17 mouse cellular contexts compared by ENCODE assay signal in the genomic region with DNA sequence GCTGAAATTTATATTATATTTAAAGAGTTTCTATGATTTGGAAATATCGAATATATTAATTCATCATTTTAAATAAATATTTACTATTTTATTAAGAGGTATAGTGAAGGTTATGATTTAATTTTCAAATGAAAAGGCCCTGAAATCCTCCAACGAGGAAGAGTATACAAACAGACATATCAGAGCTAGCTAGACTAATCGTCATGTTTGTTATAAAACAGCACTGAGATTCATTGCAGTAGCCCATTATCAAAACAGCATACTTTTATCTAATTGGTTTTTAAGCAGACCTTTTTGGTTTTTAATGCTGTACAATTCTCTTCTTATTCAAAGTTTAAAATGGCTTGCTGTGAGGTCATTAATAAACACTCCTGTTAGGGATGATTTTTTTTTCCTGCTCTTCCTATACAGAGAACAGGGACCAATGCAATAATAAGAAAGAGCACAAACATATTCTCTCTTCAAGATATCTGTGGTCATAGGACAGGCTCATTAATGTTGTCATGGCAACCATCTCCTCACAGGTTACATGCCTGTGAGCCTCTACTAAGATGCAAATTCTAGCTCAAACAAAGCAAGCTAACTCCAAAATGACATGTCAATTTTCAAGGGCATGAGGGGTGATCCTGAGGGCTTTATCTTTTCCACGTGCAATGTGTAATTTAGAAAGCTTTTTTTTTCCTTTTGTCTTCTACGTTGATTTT.
DNase-seq lines count a peak whose midpoint lies in the region; ATAC-seq and TF ChIP-seq lines count a peak whose summit lies in the region.
"Had no signal": no experiment of that assay in that cellular context is flagged by ENCODE, and none has a peak within 500 bp of the region (broad histone marks: within the 10 kb centered on the region; RNA-seq: fewer than 3 reads in every experiment).

No protein-coding gene starts in this region.

- H3K4me2 ChIP-seq in forebrain, embryonic 11.5 days (ENCODE audit: low read depth, low read length, severe bottlenecking): no peak overlapping the region
- H3K4me2 ChIP-seq in hindbrain, embryonic 14.5 days (replicated peaks): no peak overlapping the region
- no peak overlapping the region for H3K4me2 ChIP-seq in midbrain, embryonic 16.5 days (ENCODE audit: low read length)
- H3K4me2 ChIP-seq: heart, embryonic 12.5 days; limb, embryonic 12.5 days; liver, embryonic 15.5 days had no signal

- intact Hi-C loops in heart, postnatal 10 days (cut with DNase I): no loop called here

- 61% methylated on average over 5 of the region's 5 CpGs for whole genome bisulfite sequencing in forebrain, embryonic 11.5 days
- WGBS in forebrain, embryonic 10.5 days: 75% methylated on average over 5 of the region's 5 CpGs
- 49% methylated on average over 5 of the region's 5 CpGs for WGBS in hindbrain, embryonic 14.5 days
- 43% methylated on average over 5 of the region's 5 CpGs for WGBS in midbrain, embryonic 16.5 days
- 88% methylated on average over 5 of the region's 5 CpGs for WGBS in thymus, adult 2 months

- H3K27me3 ChIP-seq in forebrain, embryonic 11.5 days (ENCODE audit: control insufficient read depth, insufficient read depth, low read length): no peaks in the 10 kb centered on the region
- H3K27me3 ChIP-seq in forebrain, embryonic 10.5 days (ENCODE audit: poor library complexity, severe bottlenecking): no peaks in the 10 kb centered on the region
- H3K27me3 ChIP-seq in hindbrain, embryonic 14.5 days (ENCODE audit: control insufficient read depth, insufficient read depth, low read length): no peaks in the 10 kb centered on the region
- no peaks in the 10 kb centered on the region for H3K27me3 ChIP-seq in midbrain, embryonic 16.5 days (ENCODE audit: control insufficient read depth, insufficient read depth, low read depth, low read length)
- no peaks in the 10 kb centered on the region for H3K27me3 ChIP-seq in thymus, adult 2 months (ENCODE audit: control insufficient read depth, insufficient read depth, low read length)
- H3K27me3 ChIP-seq: heart, embryonic 12.5 days; limb, embryonic 12.5 days; liver, embryonic 15.5 days; Patski had no signal

- no peak for TF ChIP-seq POLR2A in thymus, adult 2 months (IDR thresholded peaks at IDR 0.05; ENCODE audit: control insufficient read depth, extremely low read depth, insufficient read depth, low read length, poor library complexity)

- H3K9ac ChIP-seq in forebrain, embryonic 11.5 days (ENCODE audit: low read length): no peak overlapping the region
- H3K9ac ChIP-seq in hindbrain, embryonic 14.5 days: no peak overlapping the region
- no peak overlapping the region for H3K9ac ChIP-seq in midbrain, embryonic 16.5 days (ENCODE audit: low read depth, low read length)
- H3K9ac ChIP-seq: heart, embryonic 12.5 days; limb, embryonic 12.5 days; liver, embryonic 15.5 days had no signal

- H3K36me3 ChIP-seq in forebrain, embryonic 11.5 days (ENCODE audit: control insufficient read depth, insufficient read depth, low read length): no peaks in the 10 kb centered on the region
- H3K36me3 ChIP-seq in forebrain, embryonic 10.5 days (replicated peaks): no peaks in the 10 kb centered on the region
- H3K36me3 ChIP-seq in hindbrain, embryonic 14.5 days (replicated peaks; ENCODE audit: control insufficient read depth, insufficient read depth): no peaks in the 10 kb centered on the region
- no peaks in the 10 kb centered on the region for H3K36me3 ChIP-seq in midbrain, embryonic 16.5 days (ENCODE audit: control insufficient read depth, insufficient read depth, low read length)
- no peaks in the 10 kb centered on the region for H3K36me3 ChIP-seq in thymus, adult 2 months (ENCODE audit: control insufficient read depth, insufficient read depth, low read length)
- H3K36me3 ChIP-seq: heart, embryonic 12.5 days; limb, embryonic 12.5 days; liver, embryonic 15.5 days had no signal

- ATAC-seq in forebrain, embryonic 11.5 days (replicated peaks; ENCODE audit: low FRiP score): peak; percentile 72
- peak; percentile 87 for ATAC-seq in hindbrain, embryonic 14.5 days (ENCODE audit: low FRiP score)
- peak; percentile 95 for ATAC-seq in midbrain, embryonic 16.5 days
- ATAC-seq in frontal cortex, adult (ENCODE audit: low TSS enrichment): no peak
- ATAC-seq: Patski had no signal

- no peak overlapping the region for H3K27ac ChIP-seq in forebrain, embryonic 11.5 days (ENCODE audit: low read depth, low read length)
- H3K27ac ChIP-seq in forebrain, embryonic 10.5 days: no peak overlapping the region
- H3K27ac ChIP-seq in hindbrain, embryonic 14.5 days: peak overlapping the region; percentile 72
- H3K27ac ChIP-seq in midbrain, embryonic 16.5 days (ENCODE audit: low read length): peak overlapping the region; percentile 55
- H3K27ac ChIP-seq in thymus, adult 2 months (ENCODE audit: control insufficient read depth, insufficient read depth, low read length): no peak overlapping the region
- H3K27ac ChIP-seq: limb, embryonic 12.5 days; liver, embryonic 15.5 days had no signal

- no peaks in the 10 kb centered on the region for H3K4me1 ChIP-seq in forebrain, embryonic 11.5 days (replicated peaks; ENCODE audit: control insufficient read depth, insufficient read depth, low read length)
- H3K4me1 ChIP-seq in forebrain, embryonic 10.5 days: peaks cover 6% of the 10 kb centered on the region; the same call in 1 of the 2 replicates
- H3K4me1 ChIP-seq in hindbrain, embryonic 14.5 days (replicated peaks; ENCODE audit: control insufficient read depth, insufficient read depth, low read length): no peaks in the 10 kb centered on the region; the same call in 1 of the 2 replicates
- peaks cover 7% of the 10 kb centered on the region; the same call in 1 of the 2 replicates for H3K4me1 ChIP-seq in midbrain, embryonic 16.5 days (ENCODE audit: control insufficient read depth, insufficient read depth, low read length)
- H3K4me1 ChIP-seq in thymus, adult 2 months (replicated peaks; ENCODE audit: control insufficient read depth, insufficient read depth, low read length): no peaks in the 10 kb centered on the region
- H3K4me1 ChIP-seq: heart, embryonic 12.5 days; limb, embryonic 12.5 days; liver, embryonic 15.5 days had no signal

- no peaks in the 10 kb centered on the region for H3K9me3 ChIP-seq in forebrain, embryonic 11.5 days (ENCODE audit: control insufficient read depth, low read length)
- H3K9me3 ChIP-seq in forebrain, embryonic 10.5 days: no peaks in the 10 kb centered on the region
- no peaks in the 10 kb centered on the region for H3K9me3 ChIP-seq in hindbrain, embryonic 14.5 days (ENCODE audit: control insufficient read depth, low read length)
- H3K9me3 ChIP-seq in midbrain, embryonic 16.5 days (replicated peaks; ENCODE audit: control insufficient read depth, low read length, poor library complexity, severe bottlenecking): no peaks in the 10 kb centered on the region
- H3K9me3 ChIP-seq: heart, embryonic 12.5 days; limb, embryonic 12.5 days; liver, embryonic 15.5 days had no signal

- no peak for TF ChIP-seq CTCF in thymus, adult 2 months (IDR thresholded peaks at IDR 0.05; ENCODE audit: borderline replicate concordance, control insufficient read depth, extremely low read depth, insufficient read depth, low read length, poor library complexity)

- DNase-seq in forebrain, embryonic 11.5 days (ENCODE audit: low spot score): no peak
- DNase-seq in forebrain, embryonic 10.5 days (ENCODE audit: extremely low spot score, low spot score): no peak
- peak; percentile 1 for DNase-seq in embryo, embryonic 9.5 days (ENCODE audit: extremely low spot score)
- peak; percentile 69 for DNase-seq in hindbrain, embryonic 14.5 days (ENCODE audit: low spot score)
- DNase-seq in thymus, adult 2 months: no peak
- DNase-seq in heart, postnatal 10 days: no peak
- DNase-seq: cerebellum, adult 18-20 months; heart, postnatal 4 days; kidney, adult 8-10 months; lung, postnatal 10 days; right cerebral cortex, postnatal 25 days had no signal

- no peak overlapping the region for H3K4me3 ChIP-seq in forebrain, embryonic 11.5 days (ENCODE audit: low read depth, low read length)
- H3K4me3 ChIP-seq in forebrain, embryonic 10.5 days: no peak overlapping the region
- H3K4me3 ChIP-seq in hindbrain, embryonic 14.5 days (replicated peaks; ENCODE audit: low read length): no peak overlapping the region
- no peak overlapping the region for H3K4me3 ChIP-seq in midbrain, embryonic 16.5 days (ENCODE audit: low read depth, low read length)
- no peak overlapping the region for H3K4me3 ChIP-seq in thymus, adult 2 months (ENCODE audit: control insufficient read depth, insufficient read depth, low read length)
- H3K4me3 ChIP-seq: heart, embryonic 12.5 days; limb, embryonic 12.5 days; liver, embryonic 15.5 days had no signal

Comparison
In these comparisons a context has a peak if more than half of its experiments do, and no peak if none do; other contexts are left out.
1. DNase-seq: peak in embryo, embryonic 9.5 days (single experiment) and hindbrain, embryonic 14.5 days (single experiment); none in forebrain, embryonic 11.5 days (single experiment), forebrain, embryonic 10.5 days (single experiment), thymus, adult 2 months (single experiment) and heart, postnatal 10 days (0 of 2).
2. H3K27ac ChIP-seq: peak in hindbrain, embryonic 14.5 days (single experiment) and midbrain, embryonic 16.5 days (single experiment); none in forebrain, embryonic 11.5 days (single experiment), forebrain, embryonic 10.5 days (single experiment) and thymus, adult 2 months (single experiment).